Mouse (Mus musculus) heart, embryonic 13.5 days (tissue): ENCODE measurements around the gene Crip2. TPM values are rescaled to one million over a fixed set of nuclear protein-coding genes. Genes with fewer than 3 reads are reported as not detected.

Experiments used
- ATAC-seq: fragments of 200-750 bp; cut with Nextera tagmentation; 2 replicates; pipeline ENCODE4 v1.8.0; 2017; ENCODE audit warnings: moderate TSS enrichment; ENCODE audit not compliant: insufficient number of reproducible peaks, low FRiP score, low TSS enrichment; ENCODE audit errors: extremely low read depth
- H3K27ac ChIP-seq: fragments of 300-500 bp; sonication (generic); replicated peaks from 2 replicates; pipeline ENCODE4 v1.5.1; 2015; ENCODE audit warnings: moderate library complexity, mild to moderate bottlenecking, inconsistent platforms
- H3K27me3 ChIP-seq: fragments of 300-500 bp; sonication (generic); replicated peaks from 2 replicates; pipeline ENCODE4 v1.6.1; 2015; ENCODE audit warnings: mild to moderate bottlenecking, inconsistent platforms
- H3K36me3 ChIP-seq: fragments of 300-500 bp; sonication (generic); 2 replicates; pipeline ENCODE4 v1.6.1; 2015; ENCODE audit warnings: mild to moderate bottlenecking, inconsistent platforms
- H3K4me1 ChIP-seq: fragments of 300-500 bp; sonication (generic); 2 replicates; pipeline ENCODE4 v1.6.1; 2015; ENCODE audit warnings: inconsistent platforms
- H3K4me2 ChIP-seq: fragments of 300-500 bp; sonication (generic); 2 replicates; pipeline ENCODE4 v1.6.1; 2015; ENCODE audit warnings: inconsistent platforms, mild to moderate bottlenecking, moderate library complexity
- H3K4me3 ChIP-seq: fragments of 300-500 bp; sonication (generic); 2 replicates; pipeline ENCODE4 v1.5.1; 2015; ENCODE audit warnings: moderate library complexity, mild to moderate bottlenecking, inconsistent platforms
- H3K9ac ChIP-seq: fragments of 300-500 bp; sonication (generic); 2 replicates; pipeline ENCODE4 v1.6.1; 2015; ENCODE audit warnings: inconsistent platforms, mild to moderate bottlenecking, moderate library complexity
- H3K9me3 ChIP-seq: fragments of 300-500 bp; sonication (generic); 2 replicates; pipeline ENCODE4 v1.6.1; 2016; ENCODE audit warnings: inconsistent platforms
- WGBS: fragments of 180-500 bp; shearing (Covaris S2); methylation state at CpG from one replicate; pipeline ENCODE4 v1.1.7; 2015; ENCODE audit warnings: mixed read lengths; 5-methylcytosine and 5-hydroxymethylcytosine counted together
- polyA plus RNA-seq: library from polyadenylated mRNA; unstranded; fragments of >200 nt; fragmentation: Nextera tagmentation; extraction: Ambion mirVana; gene quantifications from 2 replicates; pipeline ENCODE4 v1.2.1, GENCODE M21; 2015

Gene Crip2
- polyA plus RNA-seq, 1 experiment from 2014 or later = 1,302 TPM

DNA sequence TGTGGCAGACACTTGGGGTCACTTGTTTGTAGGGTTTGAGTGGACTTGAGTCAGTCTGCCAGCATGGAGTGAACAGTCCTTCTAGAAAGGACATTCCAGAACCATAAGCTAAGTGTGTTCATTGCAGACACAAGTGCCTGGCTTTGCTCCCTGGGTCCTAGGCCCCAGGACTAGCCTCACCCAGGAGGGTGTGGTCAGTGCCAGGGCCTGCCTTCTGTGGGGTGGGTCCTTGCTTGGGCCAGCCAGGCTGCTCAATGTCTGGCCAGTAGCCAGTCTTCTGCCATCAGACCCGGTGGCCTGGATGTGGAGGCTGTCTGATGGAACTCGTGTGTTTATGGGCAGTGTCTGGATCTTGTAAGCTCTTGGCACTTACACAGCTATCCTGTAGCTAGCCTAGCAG, 7.5 kb upstream of the Crip2 start:
- Histone ChIP-seq H3K9ac (peak overlapping the region; percentile 62; the same call in 1 of the 2 replicates), H3K4me3 (no peak overlapping the region), H3K27ac (peak overlapping the region; percentile 97), H3K4me2 (peak overlapping the region; percentile 27; the same call in 1 of the 2 replicates), H3K36me3 (peaks cover 98% of the 10 kb centered on the region), H3K27me3 (no peaks in the 10 kb centered on the region), H3K9me3 (no peaks in the 10 kb centered on the region), H3K4me1 (peaks cover 62% of the 10 kb centered on the region)
- peak; percentile 77 for ATAC-seq
- WGBS = 16% methylated on average over 2 of the region's 2 CpGs

DNA sequence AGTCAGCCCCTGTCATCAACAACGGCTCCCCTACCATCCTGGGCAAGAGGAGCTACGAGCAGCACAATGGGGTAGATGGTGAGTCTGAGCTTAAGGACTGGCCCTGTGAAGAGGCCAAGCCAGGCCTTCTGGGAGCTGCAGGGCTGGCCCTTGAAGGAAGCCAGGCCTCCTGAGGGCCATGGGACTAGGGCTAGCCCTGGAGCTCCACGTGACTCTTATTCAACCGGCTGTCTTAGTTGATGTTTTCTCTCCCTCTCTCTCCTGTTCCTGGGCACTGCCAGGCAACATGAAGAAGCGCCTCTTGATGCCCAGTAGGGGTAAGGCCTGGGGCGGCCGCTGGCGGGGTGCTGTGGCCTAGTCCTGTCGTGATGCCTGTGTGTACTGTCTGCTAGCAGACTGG, 6.8 kb upstream of the Crip2 start:
- Histone ChIP-seq H3K9ac (peak overlapping the region; percentile 62), H3K27me3 (no peaks in the 10 kb centered on the region), H3K4me1 (peaks cover 68% of the 10 kb centered on the region), H3K9me3 (no peaks in the 10 kb centered on the region), H3K4me2 (peak overlapping the region; percentile 27; the same call in 1 of the 2 replicates), H3K27ac (peak overlapping the region; percentile 97), H3K4me3 (no peak overlapping the region), H3K36me3 (peaks cover 97% of the 10 kb centered on the region)
- ATAC-seq = 0 out of 2 replicates have a peak, but pooled peaks have one; percentile 4
- WGBS = 77% methylated on average over 9 of the region's 9 CpGs

GRCm38 (mm10) chr12:113133861-113134403, 6.1 kb upstream of the Crip2 start:
- peaks cover 91% of the 10 kb centered on the region for H3K36me3 ChIP-seq
- 61% methylated on average over 5 of the region's 5 CpGs for WGBS
- peak overlapping the region; percentile 97 for H3K27ac ChIP-seq
- peaks cover 74% of the 10 kb centered on the region for H3K4me1 ChIP-seq
- H3K9me3 ChIP-seq = no peaks in the 10 kb centered on the region
- 0 out of 2 replicates have a peak overlapping the region, but pooled peaks have one; percentile 27 for H3K4me2 ChIP-seq
- H3K4me3 ChIP-seq = no peak overlapping the region
- peak overlapping the region; percentile 62 for H3K9ac ChIP-seq
- ATAC-seq = no peak
- no peaks in the 10 kb centered on the region for H3K27me3 ChIP-seq

- no peaks in the 10 kb centered on the region for H3K9me3 ChIP-seq
- no peak overlapping the region; the same call in 1 of the 2 replicates for H3K9ac ChIP-seq
- peaks cover 80% of the 10 kb centered on the region for H3K4me1 ChIP-seq
- 74% methylated on average over 4 of the region's 4 CpGs for WGBS
- H3K4me2 ChIP-seq = no peak overlapping the region
- H3K4me3 ChIP-seq = no peak overlapping the region
- peak overlapping the region; percentile 97; the same call in 1 of the 2 replicates for H3K27ac ChIP-seq
- peaks cover 85% of the 10 kb centered on the region for H3K36me3 ChIP-seq
- no peaks in the 10 kb centered on the region for H3K27me3 ChIP-seq
- no peak for ATAC-seq
These were observed 5.5 kb upstream of the Crip2 start for GRCm38 (mm10) chr12:113134502-113134901.

DNA sequence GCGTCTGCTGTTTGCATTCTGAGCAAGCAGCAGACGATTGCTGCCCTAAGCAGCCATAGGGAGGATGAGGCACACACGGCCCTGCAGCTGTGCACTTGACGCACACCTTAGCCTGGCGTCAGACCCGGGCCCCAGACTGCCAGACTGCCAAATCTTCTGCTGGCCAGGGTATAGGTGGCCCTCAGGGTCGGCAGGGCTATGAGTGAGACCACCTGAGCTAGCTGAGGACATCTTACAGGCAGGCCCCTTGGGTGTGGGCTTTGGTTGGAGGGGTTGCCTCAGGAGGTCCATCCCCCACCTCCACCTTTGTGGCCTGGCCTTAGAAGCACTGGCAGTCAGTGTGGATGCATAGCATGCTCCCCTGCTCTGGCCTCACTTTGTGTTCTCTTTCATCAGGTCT, 4.6 kb upstream of the Crip2 start:
- Histone ChIP-seq H3K27ac (peak overlapping the region; percentile 26; the same call in 1 of the 2 replicates), H3K4me3 (no peak overlapping the region), H3K4me2 (no peak overlapping the region), H3K9ac (peak overlapping the region; percentile 58; the same call in 1 of the 2 replicates), H3K36me3 (peaks cover 76% of the 10 kb centered on the region), H3K27me3 (no peaks in the 10 kb centered on the region), H3K9me3 (no peaks in the 10 kb centered on the region), H3K4me1 (peaks cover 84% of the 10 kb centered on the region)
- 82% methylated on average over 7 of the region's 7 CpGs for WGBS
- ATAC-seq = no peak

GRCm38 (mm10) chr12:113136492-113137020, 3.5 kb upstream of the Crip2 start:
- 59% methylated on average over 17 of the region's 17 CpGs for WGBS
- ATAC-seq = no peak
- Histone ChIP-seq H3K4me2 (peak overlapping the region; percentile 6; the same call in 1 of the 2 replicates), H3K27me3 (no peaks in the 10 kb centered on the region), H3K36me3 (peaks cover 65% of the 10 kb centered on the region), H3K9me3 (no peaks in the 10 kb centered on the region), H3K27ac (peak overlapping the region; percentile 99), H3K4me3 (no peak overlapping the region), H3K4me1 (peaks cover 84% of the 10 kb centered on the region), H3K9ac (peak overlapping the region; percentile 58)

DNA sequence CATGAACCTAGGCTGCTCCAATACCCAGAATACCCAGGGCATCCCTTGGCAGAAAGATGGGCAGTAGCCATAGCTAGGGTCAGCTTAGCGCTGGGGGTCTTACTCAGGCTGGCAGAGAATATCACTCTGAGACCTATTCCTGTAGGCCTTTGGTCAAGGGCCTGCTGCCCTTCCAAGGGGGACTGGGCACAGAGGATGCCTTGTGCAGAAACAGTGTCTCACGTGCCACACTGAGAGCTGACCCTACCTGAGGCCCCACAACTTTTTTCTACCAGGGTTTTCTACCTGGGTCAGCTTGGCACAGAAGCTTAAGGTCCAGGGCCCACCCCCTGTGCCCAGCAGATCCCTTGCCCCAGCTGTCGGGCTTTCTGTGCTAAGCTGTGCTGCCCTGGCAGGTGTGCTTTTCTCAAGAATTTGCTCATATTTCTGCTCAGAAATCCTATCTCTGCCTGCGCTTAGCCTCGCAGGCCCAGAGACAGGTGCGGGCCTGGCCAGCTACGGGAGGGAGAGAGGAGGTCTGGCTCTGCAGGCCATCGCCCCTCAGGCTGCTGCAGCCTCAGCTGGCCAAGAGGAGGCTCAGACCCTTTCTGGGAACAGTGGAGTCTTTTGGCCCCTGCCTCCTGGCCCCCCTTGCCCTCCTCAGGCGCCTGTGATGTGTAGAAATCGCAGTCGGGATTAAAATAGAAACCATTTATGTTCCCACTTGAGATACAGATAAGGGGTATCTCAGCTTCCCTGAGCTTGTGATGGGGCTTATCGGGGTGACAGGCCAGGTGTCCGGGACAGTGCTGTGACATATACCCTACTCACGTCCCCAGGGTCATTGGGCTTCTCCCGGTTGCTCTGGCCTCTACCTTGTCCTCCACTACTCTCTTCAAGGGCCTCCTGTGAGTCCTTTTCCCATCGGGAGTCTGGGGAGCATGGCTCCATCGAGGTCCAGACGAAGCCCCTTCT, 2.5 kb upstream of the Crip2 start:
- Histone ChIP-seq H3K27me3 (no peaks in the 10 kb centered on the region), H3K4me1 (peaks cover 82% of the 10 kb centered on the region), H3K4me3 (no peak overlapping the region), H3K27ac (peak overlapping the region; percentile 99), H3K36me3 (peaks cover 56% of the 10 kb centered on the region), H3K9ac (peak overlapping the region; percentile 58), H3K9me3 (no peaks in the 10 kb centered on the region), H3K4me2 (peak overlapping the region; percentile 93)
- no peak for ATAC-seq
- 37% methylated on average over 18 of the region's 18 CpGs for WGBS

DNA sequence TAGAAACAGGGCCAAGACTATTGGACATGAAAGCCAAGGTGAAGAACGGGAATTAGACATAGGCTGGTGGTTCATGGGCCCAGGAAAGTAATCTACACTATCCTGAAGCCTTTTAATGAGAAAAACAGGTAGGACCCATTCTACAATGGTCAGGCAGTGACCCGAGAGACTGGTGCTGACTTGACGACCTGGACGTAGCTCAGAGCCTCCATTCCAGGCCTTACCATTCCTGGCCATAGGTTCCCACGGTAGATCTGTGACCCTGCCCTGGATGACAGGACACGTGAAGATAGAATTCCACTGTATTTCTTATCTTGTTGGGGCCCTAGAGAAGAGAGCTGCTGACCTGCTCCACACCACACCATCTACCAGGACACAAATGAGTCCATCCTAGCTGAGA, 1.7 kb upstream of the Crip2 start:
- Histone ChIP-seq H3K9me3 (no peaks in the 10 kb centered on the region), H3K27me3 (no peaks in the 10 kb centered on the region), H3K4me3 (0 out of 2 replicates have a peak overlapping the region, but pooled peaks have one; percentile 82), H3K4me2 (peak overlapping the region; percentile 93), H3K36me3 (peaks cover 52% of the 10 kb centered on the region), H3K9ac (peak overlapping the region; percentile 95), H3K27ac (peak overlapping the region; percentile 99), H3K4me1 (peaks cover 82% of the 10 kb centered on the region)
- WGBS = 43% methylated on average over 6 of the region's 6 CpGs
- no peak for ATAC-seq

DNA sequence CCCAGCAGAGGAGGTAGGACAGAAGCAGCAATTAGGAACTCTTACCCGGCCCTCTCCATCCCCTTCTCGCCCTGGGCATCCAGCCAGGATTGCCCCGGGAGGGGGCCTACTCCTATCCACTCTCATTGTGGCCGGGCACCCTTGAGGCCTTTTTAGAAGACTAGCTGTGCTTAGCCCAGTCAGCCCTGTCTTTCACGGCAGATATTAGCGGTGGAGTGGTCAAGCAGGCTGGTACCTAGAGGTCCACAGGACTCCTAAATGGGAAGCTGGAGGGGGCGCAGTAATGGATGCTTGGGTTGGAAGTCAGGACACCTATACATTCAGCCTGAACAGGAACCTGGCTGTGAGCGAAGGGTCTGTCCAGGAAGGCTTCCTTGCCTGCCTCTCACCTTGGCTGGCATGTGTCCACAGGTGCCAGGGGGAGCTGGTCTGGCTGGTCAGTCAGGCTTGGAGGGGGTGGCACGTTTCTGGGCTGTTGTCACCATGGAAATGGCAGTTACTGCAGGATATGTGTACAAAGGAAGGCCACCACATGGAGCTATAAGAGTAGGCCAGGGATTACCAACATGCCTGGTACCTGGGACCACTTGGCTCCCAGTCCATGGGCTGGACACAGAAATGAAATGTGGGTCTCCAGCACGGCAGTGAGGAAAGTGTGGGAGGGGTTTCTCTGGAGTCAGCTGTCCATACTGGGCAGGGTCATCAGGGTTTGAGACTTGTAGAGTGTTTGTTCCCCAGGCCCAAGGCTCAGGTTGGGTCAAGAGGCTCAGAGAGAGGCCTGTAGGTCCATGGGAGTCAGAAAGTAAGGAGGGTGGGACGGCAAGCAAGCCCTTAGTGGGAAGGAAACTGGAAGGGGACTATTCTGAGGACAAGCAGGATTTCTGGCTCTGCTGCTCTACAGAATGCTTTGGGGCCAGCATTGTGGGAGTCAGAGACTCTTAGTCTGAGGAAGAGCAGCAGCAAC, 853 bp upstream of the Crip2 start:
- Histone ChIP-seq H3K27me3 (no peaks in the 10 kb centered on the region), H3K9me3 (no peaks in the 10 kb centered on the region), H3K4me3 (peak overlapping the region; percentile 82), H3K9ac (peak overlapping the region; percentile 95), H3K4me2 (peak overlapping the region; percentile 93), H3K36me3 (peaks cover 52% of the 10 kb centered on the region), H3K4me1 (peaks cover 82% of the 10 kb centered on the region), H3K27ac (peak overlapping the region; percentile 99)
- ATAC-seq = no peak
- 33% methylated on average over 11 of the region's 11 CpGs for WGBS

- Histone ChIP-seq H3K4me1 (peaks cover 82% of the 10 kb centered on the region), H3K36me3 (peaks cover 52% of the 10 kb centered on the region), H3K4me3 (peak overlapping the region; percentile 82), H3K9me3 (no peaks in the 10 kb centered on the region), H3K4me2 (peak overlapping the region; percentile 93), H3K27me3 (no peaks in the 10 kb centered on the region), H3K27ac (peak overlapping the region; percentile 99), H3K9ac (peak overlapping the region; percentile 95)
- 1% methylated on average over 49 of the region's 49 CpGs for WGBS
- 0 out of 2 replicates have a peak, but pooled peaks have one; percentile 1 for ATAC-seq
These were observed 778 bp downstream of the Crip2 start for GRCm38 (mm10) chr12:113140616-113141411.
